Mouse (Mus musculus): ENCODE data around the gene Abcg5.
A peak's percentile ranks its signal among the peaks of the same experiment; 100 is the strongest.

The Abcg5 gene

GRCm38 (mm10) chr17:84682734-84683717 lies at the start of gene Abcg5:
Gene Abcg5, minus strand, starts transcription at chr17:84683011.
- DNase-seq (ENCODE audit: low read depth, low spot score), result no peak

DNA sequence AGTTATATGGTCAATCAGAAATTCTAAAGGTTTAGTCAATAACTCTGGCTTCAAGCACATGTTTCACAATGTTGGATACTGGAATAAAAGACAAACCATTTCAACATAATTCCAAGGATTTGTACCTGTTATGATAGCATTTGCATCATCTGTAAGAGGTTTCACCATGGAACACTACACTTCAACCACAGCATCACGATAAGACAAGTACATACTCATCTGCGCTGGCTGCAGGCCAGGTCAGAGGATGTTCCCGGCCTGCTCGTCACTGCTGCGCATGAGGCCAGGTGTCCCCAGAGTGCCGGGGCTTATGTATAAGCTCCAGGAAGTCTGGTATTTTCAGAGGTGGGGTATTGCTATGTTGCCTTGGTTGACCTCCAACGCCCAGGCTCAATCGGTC lies 49.8 kb upstream of the Abcg5 start:
- DNase-seq (ENCODE audit: low read depth, low spot score), result no peak

GRCm38 (mm10) chr17:84731361-84731760 lies 48.5 kb upstream of the Abcg5 start:
- no peak for DNase-seq (ENCODE audit: low read depth, low spot score)

DNA sequence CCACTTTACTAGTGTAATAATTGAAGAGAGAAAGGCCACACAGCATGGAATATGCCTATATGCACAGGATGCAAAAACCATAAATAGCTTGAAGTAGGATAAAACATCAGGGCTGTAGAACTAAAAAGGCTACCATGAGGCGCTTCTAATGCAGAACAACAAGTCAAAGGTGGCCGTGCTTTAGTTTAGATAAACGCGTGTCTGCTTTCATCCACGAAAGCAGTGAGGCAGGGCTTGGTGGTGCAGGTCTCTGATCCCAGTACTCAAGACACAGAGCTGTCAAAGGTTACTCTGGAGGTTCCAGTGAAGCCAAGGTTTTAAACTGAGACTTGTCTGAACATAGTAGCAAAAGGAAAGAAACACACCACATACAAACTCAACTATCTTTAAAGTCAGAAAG lies 46.3 kb upstream of the Abcg5 start:
- DNase-seq (ENCODE audit: low read depth, low spot score), result no peak

DNA sequence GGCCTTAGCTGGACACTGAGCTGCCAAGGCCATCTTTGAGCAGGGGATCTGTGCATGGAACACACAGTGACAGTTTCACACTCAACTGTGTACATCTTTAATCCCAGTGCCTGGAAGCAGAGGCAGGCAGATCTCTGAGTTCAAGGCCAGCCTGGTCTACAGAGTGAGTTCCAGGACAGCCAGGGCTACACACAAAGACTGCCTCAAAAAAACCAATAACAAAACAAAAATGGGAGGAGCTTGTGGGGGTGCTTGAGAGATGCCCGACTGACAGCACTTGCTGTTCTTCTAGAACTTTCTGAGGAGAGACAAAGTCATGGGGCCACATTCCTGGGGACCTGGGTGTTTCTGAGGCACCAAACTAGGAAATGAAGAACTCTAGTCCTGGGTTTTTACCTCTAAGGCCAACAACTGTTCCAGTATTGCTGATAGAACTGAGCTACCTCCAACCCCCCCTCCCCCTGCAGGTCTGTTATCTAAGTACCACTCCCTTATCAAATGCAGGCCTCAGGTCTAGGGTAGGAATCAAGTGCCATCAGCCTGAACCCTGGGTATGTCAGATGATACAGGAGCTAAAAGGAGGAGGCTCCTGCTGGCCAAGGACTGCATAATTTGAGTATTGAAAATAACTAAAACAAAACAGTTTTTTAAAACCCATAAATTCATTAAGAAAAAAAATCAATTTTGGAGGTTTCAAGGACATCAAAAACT lies 45.5 kb upstream of the Abcg5 start:
- DNase-seq (ENCODE audit: low read depth, low spot score), result no peak

DNA sequence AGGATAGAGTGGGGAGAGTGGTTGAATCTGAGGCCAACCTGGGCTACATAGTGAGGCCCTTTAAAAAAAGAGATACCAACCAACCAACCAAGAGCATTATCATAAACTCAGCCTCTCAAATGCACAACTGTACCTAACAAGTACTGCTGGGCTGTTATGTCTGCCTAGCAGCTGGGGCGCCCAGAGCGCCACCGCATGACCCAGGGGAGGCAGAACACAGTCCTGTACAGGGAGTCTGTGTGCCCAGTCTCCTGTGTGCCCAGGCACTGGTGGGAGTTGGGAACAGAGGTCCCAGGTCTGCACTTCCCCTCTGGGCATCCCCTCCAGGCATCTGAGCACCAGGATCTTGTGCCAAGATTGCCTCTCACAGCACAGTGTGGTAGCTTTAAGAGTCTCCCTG lies 42.4 kb upstream of the Abcg5 start:
- no peak for DNase-seq (ENCODE audit: low read depth, low spot score)

DNA sequence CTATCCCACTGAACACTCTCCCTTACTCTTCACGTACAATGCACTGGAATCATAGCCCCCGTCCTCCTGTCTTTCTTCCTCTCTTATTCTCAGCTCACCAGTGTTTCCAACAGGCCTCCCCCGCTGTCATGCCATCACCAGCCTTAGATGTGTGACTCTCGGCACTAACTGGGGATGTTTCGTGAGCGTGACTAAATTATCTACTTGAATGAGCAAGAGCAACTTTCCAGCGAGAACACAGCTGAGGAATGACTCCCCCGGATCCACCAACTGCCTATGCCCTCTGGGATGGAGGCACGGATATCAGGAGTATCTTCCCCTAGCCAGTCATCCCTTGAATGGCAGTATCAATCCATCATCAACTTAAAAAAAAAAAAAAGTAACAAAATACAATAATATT lies 41.2 kb upstream of the Abcg5 start:
- DNase-seq (ENCODE audit: low read depth, low spot score), result no peak

- no peak for DNase-seq (ENCODE audit: low read depth, low spot score)
These were observed 36.3 kb upstream of the Abcg5 start for GRCm38 (mm10) chr17:84719105-84719504.

DNA sequence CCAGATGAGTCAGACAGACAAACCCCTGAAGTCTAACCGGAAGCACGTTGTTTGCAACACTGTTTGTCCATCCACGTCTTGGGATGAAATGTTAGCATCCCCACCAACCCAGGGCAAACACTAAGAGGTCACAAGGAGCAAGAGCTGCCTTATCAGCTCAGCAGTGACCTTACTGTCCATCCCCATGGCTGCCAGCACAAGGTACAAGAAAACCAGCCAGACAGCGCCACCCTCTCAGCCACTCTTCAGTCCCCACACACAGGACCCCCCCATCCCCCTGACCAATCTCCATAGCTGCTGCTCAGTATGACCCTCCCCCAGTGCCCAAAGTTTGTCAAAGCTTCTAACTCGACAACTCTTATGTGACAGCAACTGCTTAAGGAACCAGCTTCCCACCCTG lies 34.6 kb upstream of the Abcg5 start:
- DNase-seq (ENCODE audit: low read depth, low spot score), result no peak

DNA sequence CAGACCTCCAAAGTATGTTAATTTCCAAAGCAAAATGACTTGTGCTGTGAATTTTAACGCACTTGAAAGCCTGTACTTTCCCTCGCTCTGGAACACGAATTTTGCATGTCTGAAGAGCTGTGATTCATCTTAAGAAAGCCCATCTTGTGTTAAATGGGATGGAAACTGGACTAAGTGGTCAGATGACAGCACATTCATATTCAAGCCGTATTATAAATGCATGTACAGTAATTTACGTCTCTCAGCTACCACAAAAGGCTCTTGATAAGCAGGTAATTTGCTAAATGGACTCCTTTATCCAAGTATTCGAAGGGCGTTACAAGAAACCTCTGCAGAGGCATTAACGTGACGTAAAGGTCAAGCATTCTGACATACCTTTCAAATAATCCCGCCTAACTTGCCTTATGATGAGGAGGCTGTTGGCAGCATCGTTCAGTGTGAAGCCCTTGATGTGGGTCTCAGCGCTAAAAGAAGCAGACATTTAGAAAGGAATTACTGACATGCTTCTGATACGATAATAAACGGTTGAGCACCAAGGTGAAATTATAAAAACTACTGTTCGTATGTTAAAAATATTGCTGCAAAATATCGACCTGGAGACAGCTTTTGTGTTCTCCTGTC lies 33.6 kb upstream of the Abcg5 start:
- no peak for DNase-seq (ENCODE audit: low read depth, low spot score)

DNA sequence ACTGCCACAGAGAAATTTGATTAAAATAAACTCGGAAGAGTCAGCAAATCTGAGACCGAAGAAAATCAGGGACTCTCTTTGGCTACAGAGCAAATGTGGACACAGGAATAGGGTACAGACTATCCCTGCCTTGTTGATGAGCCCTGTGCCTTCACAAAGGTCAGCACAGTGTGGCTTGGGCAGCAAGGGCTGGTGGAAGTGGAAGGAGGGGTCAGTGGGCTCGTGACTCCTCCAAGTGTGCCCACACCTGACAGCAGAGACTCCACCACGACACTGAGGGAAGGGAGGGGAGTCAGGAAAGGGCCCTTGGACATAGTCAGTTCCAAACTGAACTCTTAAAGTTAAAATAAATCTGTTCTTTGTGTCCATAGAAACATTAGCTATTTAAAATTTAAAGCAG lies 32.1 kb upstream of the Abcg5 start:
- DNase-seq (ENCODE audit: low read depth, low spot score), result no peak

- no peak for DNase-seq (ENCODE audit: low read depth, low spot score)
These were observed 30.9 kb upstream of the Abcg5 start for GRCm38 (mm10) chr17:84713563-84714164.

DNA sequence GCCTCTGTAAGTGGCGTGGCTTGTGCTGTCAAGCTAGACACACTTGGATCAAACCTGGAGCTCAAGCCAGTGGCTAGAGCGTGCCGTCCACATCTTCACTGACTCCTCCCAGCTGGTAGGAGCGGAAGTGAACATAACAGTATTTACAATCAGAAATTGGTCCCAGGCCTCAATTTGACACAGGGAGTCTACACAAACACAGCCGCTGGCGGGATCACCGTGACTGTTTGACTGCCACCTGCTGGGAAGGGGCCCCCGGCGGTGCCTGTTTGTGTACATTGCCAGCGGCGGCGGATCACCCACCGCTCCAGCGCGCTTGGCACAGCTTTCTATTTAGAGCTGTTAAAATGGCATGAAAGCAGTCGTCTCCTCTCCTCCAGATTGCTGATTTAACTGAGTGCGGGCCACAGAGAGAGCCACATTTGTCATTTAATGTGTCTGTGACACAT lies 26.6 kb upstream of the Abcg5 start:
- DNase-seq (ENCODE audit: low read depth, low spot score), result no peak

GRCm38 (mm10) chr17:84708818-84709217 lies 26.0 kb upstream of the Abcg5 start:
- no peak for DNase-seq (ENCODE audit: low read depth, low spot score)

- no peak for DNase-seq (ENCODE audit: low read depth, low spot score)
These were observed 24.6 kb upstream of the Abcg5 start for GRCm38 (mm10) chr17:84707407-84707806.

DNA sequence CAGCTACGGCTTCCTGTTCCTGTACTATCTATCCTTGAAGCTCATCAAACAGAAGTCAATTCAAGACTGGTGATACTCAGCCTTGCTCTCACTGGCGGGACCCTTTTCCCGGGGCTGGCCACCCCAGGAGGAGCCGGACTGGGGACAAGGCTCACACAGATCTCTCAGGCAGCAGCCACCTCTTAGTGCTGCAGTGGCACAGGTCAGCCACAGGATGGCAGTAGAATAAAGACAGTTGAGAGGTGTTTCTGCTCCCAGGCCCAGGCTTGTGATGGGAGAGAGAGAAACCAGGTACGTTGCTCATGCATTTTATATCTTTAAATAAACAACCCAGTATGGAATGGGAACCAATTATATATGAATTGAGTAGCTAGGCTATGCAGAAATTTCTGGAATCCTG lies 15.9 kb upstream of the Abcg5 start:
- DNase-seq (ENCODE audit: low read depth, low spot score), result peak; percentile 40

DNA sequence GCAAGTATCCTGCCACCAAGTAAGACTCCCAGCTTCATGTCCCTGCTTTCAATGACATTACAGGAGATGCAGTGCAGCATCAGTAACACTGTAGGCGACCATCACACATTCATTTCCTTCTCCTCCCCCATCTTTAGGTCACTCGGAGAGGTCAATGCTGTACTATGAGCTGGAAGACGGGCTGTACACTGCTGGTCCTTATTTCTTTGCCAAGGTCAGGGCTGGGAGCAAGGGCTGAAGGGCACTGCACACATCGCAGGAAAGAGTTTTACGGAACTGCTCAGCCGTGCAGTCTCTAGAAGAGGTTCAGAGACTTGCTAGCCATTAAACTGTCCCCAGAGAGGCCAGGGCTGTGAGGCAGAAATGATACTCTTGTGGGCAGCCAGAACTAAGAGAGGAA lies 13.7 kb upstream of the Abcg5 start:
- DNase-seq (ENCODE audit: low read depth, low spot score), result no peak

GRCm38 (mm10) chr17:84693741-84694140 lies 10.9 kb upstream of the Abcg5 start:
- no peak for DNase-seq (ENCODE audit: low read depth, low spot score)

DNA sequence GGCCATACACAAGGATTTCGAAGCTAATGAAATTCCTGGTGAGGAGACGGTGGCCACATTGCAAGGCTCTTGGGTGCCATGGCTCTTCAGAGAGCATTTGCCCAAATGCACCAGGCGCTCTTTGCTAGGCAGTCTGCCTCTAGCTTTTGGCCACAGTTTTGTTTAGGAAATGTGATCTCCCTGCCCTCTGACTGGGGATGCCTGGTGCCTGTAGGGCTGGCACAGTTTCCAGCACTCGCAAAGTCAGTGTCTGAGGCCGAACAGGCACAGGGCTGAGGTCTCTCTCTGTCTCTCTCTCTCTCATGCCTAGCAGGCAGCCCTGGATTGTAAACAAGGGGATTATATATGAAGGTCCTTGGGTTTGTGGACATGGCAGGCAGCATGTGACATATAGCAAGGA lies 7.3 kb upstream of the Abcg5 start:
- DNase-seq (ENCODE audit: low read depth, low spot score), result no peak

DNA sequence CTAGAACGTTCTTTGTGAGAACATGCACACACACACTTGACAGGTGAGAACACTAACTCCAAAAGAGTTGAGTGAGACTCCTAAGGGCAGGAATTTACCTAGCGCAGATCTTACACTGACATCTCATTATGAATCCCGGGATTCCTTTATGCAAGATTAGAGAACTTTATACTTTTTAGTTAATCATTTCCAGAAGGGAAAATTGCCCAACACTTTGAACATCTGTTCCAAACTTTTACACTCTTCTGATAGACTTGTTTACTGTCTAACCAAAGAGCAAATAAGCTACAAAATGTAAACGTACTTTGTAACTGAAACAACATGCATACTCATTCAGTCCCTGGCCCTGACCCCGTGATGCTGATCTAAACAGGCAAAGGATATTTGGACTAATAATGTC lies 6.5 kb upstream of the Abcg5 start:
- no peak for DNase-seq (ENCODE audit: low read depth, low spot score)

DNA sequence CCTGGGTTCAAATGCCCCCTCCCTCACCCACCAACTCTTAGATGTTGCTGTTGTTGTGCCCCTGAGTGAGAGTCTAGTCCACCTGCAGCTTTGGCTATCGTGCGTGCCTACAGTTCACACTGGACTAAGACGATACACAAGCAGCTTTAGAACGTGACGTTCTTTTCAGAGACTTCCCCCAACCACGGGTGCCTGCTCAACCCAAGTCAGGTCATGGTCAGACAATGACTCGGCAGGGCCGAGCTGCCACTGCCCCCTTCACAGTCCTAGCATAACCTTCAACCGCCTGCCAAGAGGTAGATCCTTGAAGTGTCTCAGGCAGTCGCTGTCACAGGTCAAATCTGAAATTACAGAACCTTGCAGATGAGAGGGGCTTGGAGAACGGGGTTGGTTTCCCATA lies 6.0 kb upstream of the Abcg5 start:
- no peak for DNase-seq (ENCODE audit: low read depth, low spot score)

GRCm38 (mm10) chr17:84687994-84688393 lies 5.2 kb upstream of the Abcg5 start:
- DNase-seq (ENCODE audit: low read depth, low spot score), result no peak
